Mouse (Mus musculus): ENCODE measurements around the gene Tcp11. TPM values are rescaled to one million over a fixed set of nuclear protein-coding genes. Genes with fewer than 3 reads are reported as not detected.

Gene Tcp11
- polyA plus RNA-seq (2014; fragmentation: Illumina TruSeq; extraction: RNeasy Lipid Tissue Mini Kit (QIAGEN cat#74804); ENCODE audit: low read depth, low replicate concordance), result not detected

GRCm38 (mm10) chr17:28080045-28080816, at the start of gene Tcp11:
Gene Tcp11, minus strand, starts transcription at chr17:28080639.

Other genes starting within 250 kb of the Tcp11 start
- 23.3 TPM for gene Snrpc, start 242.5 kb downstream of the Tcp11 start, polyA plus RNA-seq (2014; fragmentation: Illumina TruSeq; extraction: RNeasy Lipid Tissue Mini Kit (QIAGEN cat#74804); ENCODE audit: low read depth, low replicate concordance)
- 2.6 TPM for gene Uhrf1bp1, start 224.2 kb downstream of the Tcp11 start, polyA plus RNA-seq (2014; fragmentation: Illumina TruSeq; extraction: RNeasy Lipid Tissue Mini Kit (QIAGEN cat#74804); ENCODE audit: low read depth, low replicate concordance)
- 0.87 TPM for gene Anks1, start 171.3 kb downstream of the Tcp11 start, polyA plus RNA-seq (2014; fragmentation: Illumina TruSeq; extraction: RNeasy Lipid Tissue Mini Kit (QIAGEN cat#74804); ENCODE audit: low read depth, low replicate concordance)
- gene Taf11, start 170.8 kb downstream of the Tcp11 start, polyA plus RNA-seq (2014; fragmentation: Illumina TruSeq; extraction: RNeasy Lipid Tissue Mini Kit (QIAGEN cat#74804); ENCODE audit: low read depth, low replicate concordance), result 11.7 TPM
- gene Scube3, start 61.5 kb upstream of the Tcp11 start, polyA plus RNA-seq (2014; fragmentation: Illumina TruSeq; extraction: RNeasy Lipid Tissue Mini Kit (QIAGEN cat#74804); ENCODE audit: low read depth, low replicate concordance), result not detected
- gene Zfp523, start 96.5 kb upstream of the Tcp11 start, polyA plus RNA-seq (2014; fragmentation: Illumina TruSeq; extraction: RNeasy Lipid Tissue Mini Kit (QIAGEN cat#74804); ENCODE audit: low read depth, low replicate concordance), result 0.72 TPM
- gene Def6, start 127.1 kb upstream of the Tcp11 start, polyA plus RNA-seq (2014; fragmentation: Illumina TruSeq; extraction: RNeasy Lipid Tissue Mini Kit (QIAGEN cat#74804); ENCODE audit: low read depth, low replicate concordance), result not detected
- 0.40 TPM for gene Ppard, start 152.1 kb upstream of the Tcp11 start, polyA plus RNA-seq (2014; fragmentation: Illumina TruSeq; extraction: RNeasy Lipid Tissue Mini Kit (QIAGEN cat#74804); ENCODE audit: low read depth, low replicate concordance)
- not detected for gene Fance, start 232.9 kb upstream of the Tcp11 start, polyA plus RNA-seq (2014; fragmentation: Illumina TruSeq; extraction: RNeasy Lipid Tissue Mini Kit (QIAGEN cat#74804); ENCODE audit: low read depth, low replicate concordance)
- 109 TPM for gene Rpl10a, start 247.8 kb upstream of the Tcp11 start, polyA plus RNA-seq (2014; fragmentation: Illumina TruSeq; extraction: RNeasy Lipid Tissue Mini Kit (QIAGEN cat#74804); ENCODE audit: low read depth, low replicate concordance)

All from liver, adult 10 weeks (tissue).